Mouse (Mus musculus) midbrain, embryonic 15.5 days (tissue): ENCODE measurements around the gene Pole2. TPM values are rescaled to one million over a fixed set of nuclear protein-coding genes. Genes with fewer than 3 reads are reported as not detected.

ENCODE experiments used
- ATAC-seq: fragments of 200-750 bp; cut with Nextera tagmentation; replicated peaks from 2 replicates; pipeline ENCODE4 v1.8.0; 2017; ENCODE audit warnings: moderate TSS enrichment
- H3K27ac ChIP-seq: fragments of 300-500 bp; sonication (generic); 2 replicates; pipeline ENCODE4 v1.5.1; 2015; ENCODE audit warnings: mild to moderate bottlenecking, inconsistent platforms
- H3K27me3 ChIP-seq: fragments of 300-500 bp; sonication (generic); replicated peaks from 2 replicates; pipeline ENCODE4 v1.6.1; 2015; ENCODE audit warnings: inconsistent platforms
- H3K36me3 ChIP-seq: fragments of 300-500 bp; sonication (generic); replicated peaks from 2 replicates; pipeline ENCODE4 v1.6.1; 2015; ENCODE audit warnings: inconsistent platforms
- H3K4me1 ChIP-seq: fragments of 300-500 bp; sonication (generic); 2 replicates; pipeline ENCODE4 v1.6.1; 2015; ENCODE audit warnings: inconsistent platforms
- H3K4me2 ChIP-seq: fragments of 300-500 bp; sonication (generic); 2 replicates; pipeline ENCODE4 v1.6.1; 2015; ENCODE audit warnings: inconsistent platforms, mild to moderate bottlenecking, moderate library complexity
- H3K4me3 ChIP-seq: fragments of 300-500 bp; sonication (generic); 2 replicates; pipeline ENCODE4 v1.5.1; 2015; ENCODE audit warnings: mild to moderate bottlenecking, inconsistent platforms
- H3K9ac ChIP-seq: fragments of 300-500 bp; sonication (generic); 2 replicates; pipeline ENCODE4 v1.6.1; 2015; ENCODE audit warnings: mild to moderate bottlenecking, inconsistent platforms
- H3K9me3 ChIP-seq: fragments of 300-500 bp; sonication (generic); 2 replicates; pipeline ENCODE4 v1.6.1; 2016; ENCODE audit warnings: inconsistent platforms
- WGBS: fragments of 180-500 bp; shearing (Covaris S2); methylation state at CpG from one replicate; pipeline ENCODE4 v1.1.7; 2015; ENCODE audit warnings: mixed read lengths; 5-methylcytosine and 5-hydroxymethylcytosine counted together
- polyA plus RNA-seq: library from polyadenylated mRNA; unstranded; fragments of >200 nt; fragmentation: Nextera tagmentation; extraction: Ambion mirVana; gene quantifications from 2 replicates; pipeline ENCODE4 v1.2.1, GENCODE M21; 2015

Pole2 gene
- polyA plus RNA-seq, 1 experiment from 2014 or later: 3.4 TPM

DNA sequence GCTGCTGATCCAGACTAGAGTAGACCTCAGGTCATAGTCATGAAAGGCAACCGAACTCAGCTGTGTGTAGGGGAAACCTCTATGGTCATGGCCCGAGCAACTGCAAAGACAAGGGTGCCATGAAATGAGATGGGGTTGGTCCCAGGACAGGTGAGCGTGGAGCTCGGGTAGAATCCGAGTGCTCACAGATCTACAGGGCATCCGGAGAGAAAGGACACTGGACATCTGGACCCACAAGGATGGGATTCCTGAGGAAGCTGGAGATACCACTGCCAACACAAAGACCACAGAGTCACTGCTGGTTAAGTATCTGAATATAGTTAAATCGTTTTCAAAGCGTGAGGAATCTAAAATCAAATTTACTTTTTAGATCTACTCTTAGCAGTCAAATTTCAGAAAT, 20.6 kb downstream of the Pole2 start:
- no peak overlapping the region for H3K27ac ChIP-seq

GRCm38 (mm10) chr12:69204052-69204833, 23.8 kb downstream of the Pole2 start, which contains the start of gene Gm49384:
Gene Gm49384, minus strand, starts transcription at chr12:69204267.
- Histone ChIP-seq H3K27me3 (no peaks in the 10 kb centered on the region), H3K4me1 (peaks cover 10% of the 10 kb centered on the region), H3K4me3 (no peak within 1 kb of the TSS), H3K36me3 (no peaks in the 10 kb centered on the region), H3K4me2 (no peak within 1 kb of the TSS; the same call in 1 of the 2 replicates), H3K9ac (no peak within 1 kb of the TSS), H3K9me3 (no peaks in the 10 kb centered on the region), H3K27ac (no peak within 1 kb of the TSS)
- 63% methylated on average over 16 of the region's 16 CpGs for WGBS
- ATAC-seq: peak; percentile 67

More for the DNA sequence above, 20.6 kb downstream of the Pole2 start:
- ATAC-seq: no peak
- Histone ChIP-seq H3K36me3 (no peaks in the 10 kb centered on the region), H3K9ac (no peak overlapping the region), H3K4me2 (no peak overlapping the region), H3K4me1 (peaks cover 4% of the 10 kb centered on the region), H3K27me3 (no peaks in the 10 kb centered on the region), H3K9me3 (no peaks in the 10 kb centered on the region), H3K4me3 (no peak overlapping the region)
- 96% methylated on average over 8 of the region's 8 CpGs for WGBS

DNA sequence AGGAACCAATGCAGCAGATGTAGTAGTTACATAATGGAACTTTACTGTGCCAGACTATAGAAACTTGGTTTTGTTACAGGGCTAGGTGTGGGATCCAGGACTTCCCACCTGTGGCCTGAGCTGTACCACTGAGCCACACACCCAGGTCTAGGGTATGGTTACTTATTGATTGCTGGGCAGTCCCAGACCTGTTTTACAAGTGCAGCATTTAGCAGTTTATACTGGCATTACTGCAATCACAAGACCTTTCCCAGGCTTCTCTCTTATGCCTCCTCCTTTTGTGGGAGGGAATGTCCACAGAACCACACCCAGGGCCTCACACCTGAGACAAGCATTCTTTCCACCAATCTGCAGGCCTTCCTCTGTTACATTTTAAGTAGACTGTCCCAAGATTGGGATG, 29.0 kb downstream of the Pole2 start:
- Histone ChIP-seq H3K36me3 (no peaks in the 10 kb centered on the region), H3K4me2 (peak overlapping the region; percentile 96; the same call in 1 of the 2 replicates), H3K4me3 (no peak overlapping the region), H3K27me3 (no peaks in the 10 kb centered on the region), H3K9me3 (no peaks in the 10 kb centered on the region), H3K4me1 (peaks cover 35% of the 10 kb centered on the region), H3K9ac (no peak overlapping the region), H3K27ac (no peak overlapping the region)
- no peak for ATAC-seq

GRCm38 (mm10) chr12:69198164-69198535, 29.8 kb downstream of the Pole2 start, which contains the start of gene Dnaaf2:
Gene Dnaaf2, minus strand, starts transcription at chr12:69198429.
- Histone ChIP-seq H3K27me3 (no peaks in the 10 kb centered on the region), H3K9me3 (no peaks in the 10 kb centered on the region), H3K9ac (peak within 1 kb of the TSS; percentile 76), H3K4me2 (peak within 1 kb of the TSS; percentile 96), H3K36me3 (no peaks in the 10 kb centered on the region), H3K4me3 (peak within 1 kb of the TSS; percentile 89), H3K27ac (peak within 1 kb of the TSS; percentile 94), H3K4me1 (peaks cover 33% of the 10 kb centered on the region)
- ATAC-seq: peak; percentile 55
- WGBS: under 1% methylated on average over 18 of the region's 18 CpGs

DNA sequence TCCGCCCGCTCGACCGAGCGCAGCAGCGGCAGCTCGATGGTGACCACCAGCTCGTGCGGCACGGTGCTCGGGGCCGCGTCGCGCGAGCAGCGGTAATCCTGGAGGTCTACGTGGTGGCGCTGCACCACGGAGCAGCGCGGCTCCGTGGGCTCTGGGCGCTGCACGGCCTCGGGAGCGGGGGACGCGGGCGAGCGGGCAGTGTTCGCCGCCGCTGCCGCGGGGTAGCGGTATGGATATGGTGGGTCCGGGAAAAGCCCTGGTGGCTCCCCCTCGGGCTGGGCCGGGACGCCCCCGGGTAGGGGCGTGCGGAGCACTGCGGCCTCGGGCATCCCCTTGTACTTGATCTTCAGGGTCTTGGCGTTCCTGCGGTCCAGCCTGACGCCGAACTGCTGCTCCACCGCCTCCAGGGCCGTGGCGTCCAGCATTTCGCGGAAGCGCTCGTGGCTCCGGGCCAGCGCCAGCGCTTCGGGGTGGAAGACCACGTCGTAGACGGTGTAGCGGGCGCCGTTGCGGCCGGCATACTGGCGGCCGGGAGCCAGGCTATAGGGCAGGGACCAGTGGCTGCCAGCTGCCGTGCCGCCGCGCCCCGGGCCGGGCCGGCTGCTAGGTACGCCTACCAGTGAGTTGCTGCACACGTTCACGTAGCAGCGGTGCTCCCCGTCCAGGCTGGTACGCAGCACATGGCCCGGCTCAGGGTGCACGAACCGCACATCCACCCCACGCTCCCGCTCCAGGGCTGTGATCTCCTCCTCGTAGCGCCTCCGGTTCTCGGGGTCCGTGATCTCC, 30.4 kb downstream of the Pole2 start:
- H3K4me1 ChIP-seq: peaks cover 33% of the 10 kb centered on the region
- H3K9me3 ChIP-seq: no peaks in the 10 kb centered on the region
- under 1% methylated on average over 84 of the region's 94 CpGs for WGBS
- H3K27me3 ChIP-seq: no peaks in the 10 kb centered on the region
- peak overlapping the region; percentile 76 for H3K9ac ChIP-seq
- H3K36me3 ChIP-seq: no peaks in the 10 kb centered on the region
- peak overlapping the region; percentile 89 for H3K4me3 ChIP-seq
- H3K27ac ChIP-seq: peak overlapping the region; percentile 94
- peak overlapping the region; percentile 96 for H3K4me2 ChIP-seq
- peak; percentile 85 for ATAC-seq

GRCm38 (mm10) chr12:69196444-69197377, 31.3 kb downstream of the Pole2 start, which contains the start of gene Gm49383:
Gene Gm49383, minus strand, starts transcription at chr12:69197104.
- peak within 1 kb of the TSS; percentile 89 for H3K4me3 ChIP-seq
- H3K27me3 ChIP-seq: no peaks in the 10 kb centered on the region
- H3K27ac ChIP-seq: peak within 1 kb of the TSS; percentile 94
- no peaks in the 10 kb centered on the region for H3K36me3 ChIP-seq
- WGBS: under 1% methylated on average over 75 of the region's 75 CpGs
- peaks cover 33% of the 10 kb centered on the region for H3K4me1 ChIP-seq
- H3K9ac ChIP-seq: peak within 1 kb of the TSS; percentile 76
- no peaks in the 10 kb centered on the region for H3K9me3 ChIP-seq
- peak; percentile 87 for ATAC-seq
- peak within 1 kb of the TSS; percentile 96 for H3K4me2 ChIP-seq

DNA sequence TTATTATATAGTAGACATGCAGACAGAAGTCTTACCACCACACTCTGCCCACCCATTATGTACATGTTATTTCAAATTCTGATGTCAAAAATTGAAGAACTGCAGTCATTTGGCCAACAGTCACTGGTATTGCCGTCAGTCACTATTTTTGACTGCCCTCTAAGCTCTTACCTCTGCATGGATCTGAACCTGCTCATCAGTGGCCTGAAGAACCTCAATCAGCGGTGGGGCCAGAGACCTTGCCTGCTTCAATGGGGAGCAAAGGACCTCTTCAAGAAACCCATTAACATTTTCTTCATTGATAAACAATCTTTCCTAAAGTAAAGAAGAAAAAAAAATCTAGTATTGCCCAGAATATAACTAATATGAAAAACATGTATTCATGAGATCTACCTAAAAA, 35.4 kb downstream of the Pole2 start:
- H3K27ac ChIP-seq: no peak overlapping the region
- no peak for ATAC-seq
- peaks cover 16% of the 10 kb centered on the region for H3K4me1 ChIP-seq
- no peaks in the 10 kb centered on the region for H3K27me3 ChIP-seq
- H3K36me3 ChIP-seq: 0 out of 2 replicates have a peak, but pooled peaks cover 3% of the 10 kb centered on the region
- H3K9ac ChIP-seq: no peak overlapping the region
- H3K9me3 ChIP-seq: no peaks in the 10 kb centered on the region
- WGBS: 90% methylated on average over 2 of the region's 2 CpGs
- H3K4me2 ChIP-seq: no peak overlapping the region
- no peak overlapping the region for H3K4me3 ChIP-seq

DNA sequence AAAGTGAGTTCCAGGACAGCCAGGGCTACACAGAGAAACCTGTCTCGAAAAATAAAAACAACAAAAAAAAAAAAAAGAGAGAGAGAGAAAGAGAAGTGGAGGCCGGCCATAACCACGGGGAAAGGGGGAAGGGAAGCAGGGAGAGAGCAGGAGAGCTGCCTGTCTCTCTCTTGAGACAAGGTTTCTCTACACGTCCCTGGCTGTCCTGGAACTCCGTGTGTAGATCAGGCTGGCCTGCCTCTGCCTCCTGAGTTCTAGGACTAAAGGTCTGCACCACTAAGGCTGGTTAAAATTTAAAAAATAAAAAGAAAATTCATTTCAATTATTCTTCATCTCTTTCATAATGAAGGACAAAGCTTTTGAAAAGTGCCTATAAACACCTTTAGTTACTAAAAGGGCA, 36.6 kb downstream of the Pole2 start:
- ATAC-seq: no peak
- 90% methylated on average over 5 of the region's 5 CpGs for WGBS

GRCm38 (mm10) chr12:69190522-69190921, 37.5 kb downstream of the Pole2 start:
- Histone ChIP-seq H3K4me3 (no peak overlapping the region), H3K9me3 (no peaks in the 10 kb centered on the region), H3K36me3 (0 out of 2 replicates have a peak, but pooled peaks cover 3% of the 10 kb centered on the region), H3K27ac (no peak overlapping the region), H3K27me3 (no peaks in the 10 kb centered on the region), H3K9ac (no peak overlapping the region), H3K4me2 (no peak overlapping the region), H3K4me1 (peaks cover 19% of the 10 kb centered on the region)
- ATAC-seq: peak; percentile 56; the same call in 1 of the 2 replicates
- 98% methylated on average over 1 of the region's 1 CpGs for WGBS

More for the DNA sequence above, 36.6 kb downstream of the Pole2 start:
- no peaks in the 10 kb centered on the region for H3K27me3 ChIP-seq
- 0 out of 2 replicates have a peak, but pooled peaks cover 3% of the 10 kb centered on the region for H3K36me3 ChIP-seq
- H3K4me2 ChIP-seq: no peak overlapping the region
- H3K4me1 ChIP-seq: peaks cover 24% of the 10 kb centered on the region
- H3K4me3 ChIP-seq: no peak overlapping the region
- H3K27ac ChIP-seq: no peak overlapping the region
- H3K9me3 ChIP-seq: no peaks in the 10 kb centered on the region
- H3K9ac ChIP-seq: no peak overlapping the region

GRCm38 (mm10) chr12:69190074-69190473, 37.9 kb downstream of the Pole2 start:
- Histone ChIP-seq H3K36me3 (0 out of 2 replicates have a peak, but pooled peaks cover 3% of the 10 kb centered on the region), H3K9ac (no peak overlapping the region), H3K27ac (no peak overlapping the region), H3K4me2 (no peak overlapping the region), H3K4me3 (no peak overlapping the region), H3K27me3 (no peaks in the 10 kb centered on the region), H3K4me1 (peaks cover 20% of the 10 kb centered on the region), H3K9me3 (no peaks in the 10 kb centered on the region)
- WGBS: 93% methylated on average over 9 of the region's 9 CpGs
- no peak for ATAC-seq

DNA sequence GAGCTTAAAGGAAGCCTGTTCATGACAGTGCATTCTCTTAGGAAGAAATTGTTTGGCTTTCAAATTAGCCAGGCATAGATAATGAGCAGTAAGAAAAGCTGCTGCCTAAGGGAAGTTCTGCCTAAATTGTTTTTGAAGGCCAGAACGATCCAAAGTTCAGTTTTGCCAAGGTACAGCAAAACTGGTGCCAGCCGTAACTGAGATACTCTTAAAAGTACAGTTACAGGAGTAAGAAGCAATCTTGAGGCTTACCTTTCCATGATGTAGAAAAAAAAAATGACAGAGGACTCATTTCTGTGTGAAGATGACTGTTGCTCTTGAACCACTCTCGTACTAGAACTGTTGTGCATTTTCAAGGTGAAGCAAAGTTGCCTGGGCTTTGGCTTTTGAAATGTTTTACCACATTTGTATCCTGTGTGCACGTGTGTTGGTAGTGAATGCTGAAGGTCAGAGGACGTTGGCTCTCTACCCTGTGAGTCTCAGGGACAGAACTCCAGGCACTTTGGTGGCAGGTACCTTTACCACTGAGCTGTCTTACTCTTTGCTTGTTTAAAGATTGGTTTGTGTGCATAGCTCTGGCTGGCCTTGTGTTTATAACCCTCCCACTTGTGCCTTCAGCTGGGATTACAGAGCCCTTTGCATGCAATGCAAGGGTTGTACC, 41.1 kb downstream of the Pole2 start:
- no peak overlapping the region for H3K27ac ChIP-seq
- peak overlapping the region; percentile 6; the same call in 1 of the 2 replicates for H3K4me2 ChIP-seq
- no peak for ATAC-seq
- H3K9ac ChIP-seq: no peak overlapping the region
- H3K9me3 ChIP-seq: no peaks in the 10 kb centered on the region
- H3K4me3 ChIP-seq: no peak overlapping the region
- H3K36me3 ChIP-seq: 0 out of 2 replicates have a peak, but pooled peaks cover 3% of the 10 kb centered on the region
- H3K27me3 ChIP-seq: no peaks in the 10 kb centered on the region
- WGBS: 71% methylated on average over 5 of the region's 5 CpGs
- peaks cover 28% of the 10 kb centered on the region for H3K4me1 ChIP-seq
